Mouse (Mus musculus) WW6 (cell line): Measurements from ENCODE around the gene Hes5.

Experiments used
- DNase-seq: peaks from one replicate; pipeline ENCODE4 v3.0.0-alpha.2; 2013; ENCODE audit warnings: low read depth, low spot score

Gene Hes5

GRCm38 (mm10) chr4:154942632-154943322 is 17.9 kb upstream of the Hes5 start:
- no peak for DNase-seq

GRCm38 (mm10) chr4:154943323-154944039 is 17.2 kb upstream of the Hes5 start:
- DNase-seq = no peak

GRCm38 (mm10) chr4:154944121-154944590 is 16.6 kb upstream of the Hes5 start:
- no peak for DNase-seq

- no peak for DNase-seq
Measured at GRCm38 (mm10) chr4:154946319-154946718, 14.4 kb upstream of the Hes5 start.

GRCm38 (mm10) chr4:154948066-154948939 is 12.4 kb upstream of the Hes5 start:
- no peak for DNase-seq

- no peak for DNase-seq
Measured at GRCm38 (mm10) chr4:154948940-154949588, 11.7 kb upstream of the Hes5 start.

- DNase-seq = no peak
Measured at GRCm38 (mm10) chr4:154949589-154949982, 11.1 kb upstream of the Hes5 start.

GRCm38 (mm10) chr4:154952461-154953241 is 8.1 kb upstream of the Hes5 start:
- DNase-seq = no peak

GRCm38 (mm10) chr4:154956604-154957003 is 4.1 kb upstream of the Hes5 start:
- DNase-seq = no peak

GRCm38 (mm10) chr4:154957289-154957993 is 3.3 kb upstream of the Hes5 start:
- DNase-seq = no peak

GRCm38 (mm10) chr4:154958171-154958570 is 2.6 kb upstream of the Hes5 start:
- no peak for DNase-seq

GRCm38 (mm10) chr4:154958621-154959020 is 2.1 kb upstream of the Hes5 start:
- no peak for DNase-seq

- no peak for DNase-seq
Measured at GRCm38 (mm10) chr4:154960021-154960689, 568 bp upstream of the Hes5 start.

GRCm38 (mm10) chr4:154961226-154961738 is 559 bp downstream of the Hes5 start:
- DNase-seq = no peak

- DNase-seq = no peak
Measured at GRCm38 (mm10) chr4:154961911-154962310, 1.2 kb downstream of the Hes5 start.

GRCm38 (mm10) chr4:154962683-154963082 is 2.0 kb downstream of the Hes5 start:
- DNase-seq = no peak

GRCm38 (mm10) chr4:154963190-154963836 is 2.6 kb downstream of the Hes5 start:
- DNase-seq = no peak

- no peak for DNase-seq
Measured at GRCm38 (mm10) chr4:154963901-154964580, 3.3 kb downstream of the Hes5 start, which contains the start of gene Pank4. Gene Pank4, plus strand, starts transcription at chr4:154964123.
